Mouse (Mus musculus): ENCODE data around the gene Rnf214. TPM values are rescaled to one million over a fixed set of nuclear protein-coding genes. Genes with fewer than 3 reads are reported as not detected.

The Rnf214 gene
- total RNA-seq, 2 experiments from 2014 or later: 69.2 to 70.6 TPM

GRCm38 (mm10) chr9:45936883-45937282, 30.2 kb upstream of the Rnf214 start:
- peak; percentile 67 to 70 for DNase-seq (ENCODE audit: low spot score in 2 of 2)

GRCm38 (mm10) chr9:45935628-45936210, 29.0 kb upstream of the Rnf214 start, which contains the start of gene Tagln:
Tagln (minus strand) TSS chr9:45936058.
- no peak for DNase-seq (ENCODE audit: low spot score in 2 of 2)

- peak in 1 of 2 experiments; percentile 48 for DNase-seq (ENCODE audit: low spot score in 2 of 2)
Measured at GRCm38 (mm10) chr9:45932571-45933415, 26.1 kb upstream of the Rnf214 start.

DNA sequence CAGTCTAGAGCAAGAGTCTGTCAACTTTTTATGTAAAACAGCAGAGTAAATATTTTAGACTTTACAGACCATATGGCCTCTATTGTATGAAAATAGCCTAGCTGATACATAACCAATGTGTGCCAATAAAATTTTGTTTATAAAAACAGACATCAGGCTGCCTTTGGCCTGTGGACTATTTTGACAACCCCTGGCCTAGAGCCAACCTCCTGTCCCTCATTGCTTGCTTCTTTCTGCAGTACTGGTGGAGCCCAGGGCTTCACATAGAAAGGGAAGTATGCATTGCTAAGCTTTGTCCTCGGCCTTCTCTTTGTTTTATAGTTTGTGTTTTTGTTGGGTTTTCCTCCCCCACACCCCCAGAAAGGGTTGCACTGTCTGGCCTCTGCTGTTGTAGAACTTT, 25.2 kb upstream of the Rnf214 start:
- no peak for DNase-seq (ENCODE audit: low spot score in 2 of 2)

- DNase-seq (ENCODE audit: low spot score in 2 of 2): no peak
Measured at GRCm38 (mm10) chr9:45929285-45929684, 22.6 kb upstream of the Rnf214 start.

DNA sequence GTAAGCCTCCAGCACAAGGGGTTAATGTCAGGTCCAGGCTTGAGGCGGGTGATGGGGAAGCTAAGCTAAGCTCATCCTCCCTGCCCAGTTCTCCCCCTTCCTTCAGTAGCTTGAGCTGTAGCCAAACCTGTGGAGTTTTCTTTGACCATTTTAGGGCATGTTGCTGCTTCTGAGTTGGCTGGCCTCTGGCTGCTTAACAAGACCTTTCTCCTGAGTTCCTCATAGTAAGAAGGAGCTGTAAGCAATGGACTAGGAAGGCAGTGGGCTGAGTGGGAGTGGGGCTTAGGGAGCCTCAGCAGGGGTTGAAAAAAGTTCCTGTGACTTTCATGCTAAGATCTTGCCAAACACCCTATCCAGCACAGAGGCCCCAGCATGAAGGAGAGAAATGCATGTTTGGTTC, 13.2 kb upstream of the Rnf214 start:
- DNase-seq (ENCODE audit: low spot score in 2 of 2): no peak

DNA sequence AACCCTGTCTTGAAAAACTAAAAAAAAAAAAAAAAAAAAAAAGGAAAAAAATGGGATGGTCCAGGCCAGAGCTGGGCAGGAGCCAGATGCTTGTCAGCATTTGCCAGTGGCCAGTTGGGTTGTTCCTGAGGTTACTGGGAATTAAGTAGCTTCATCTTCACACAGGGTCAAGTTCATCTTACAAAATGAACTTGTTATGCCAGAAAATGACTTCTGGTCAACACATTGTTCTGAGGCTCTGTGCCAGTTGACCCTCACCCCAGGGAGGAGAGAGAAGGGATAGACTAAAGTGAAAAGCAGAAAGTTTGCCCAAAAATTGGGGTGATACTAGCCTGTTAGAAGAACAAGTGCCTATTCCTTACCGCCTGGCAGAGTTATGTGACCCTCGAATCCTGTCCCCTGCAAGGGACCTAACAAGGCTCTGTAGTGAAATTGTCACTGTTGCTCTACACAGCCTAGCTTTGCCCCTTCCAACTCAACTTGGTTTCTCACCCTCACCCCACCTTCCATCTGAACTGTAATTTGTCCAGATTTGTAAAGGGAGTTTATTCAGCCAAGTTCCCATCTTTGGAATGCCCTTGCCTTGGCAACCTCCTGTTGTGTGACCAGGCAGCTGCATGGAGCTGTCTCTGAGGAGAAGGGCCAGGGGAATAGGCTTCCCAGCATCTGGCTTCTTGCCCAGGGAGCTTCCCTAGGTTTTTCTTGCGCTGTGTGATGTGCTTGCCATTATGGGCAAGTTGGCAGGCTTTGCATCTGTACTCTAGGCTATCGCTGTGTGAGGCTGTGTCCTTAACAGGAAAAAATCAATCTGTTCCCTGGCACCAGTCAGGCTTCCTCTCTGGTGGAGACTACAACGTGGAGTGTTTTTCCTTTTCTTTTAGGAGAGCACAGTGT, 10.6 kb upstream of the Rnf214 start:
- DNase-seq (ENCODE audit: low spot score in 2 of 2): peak; percentile 73 to 79

DNA sequence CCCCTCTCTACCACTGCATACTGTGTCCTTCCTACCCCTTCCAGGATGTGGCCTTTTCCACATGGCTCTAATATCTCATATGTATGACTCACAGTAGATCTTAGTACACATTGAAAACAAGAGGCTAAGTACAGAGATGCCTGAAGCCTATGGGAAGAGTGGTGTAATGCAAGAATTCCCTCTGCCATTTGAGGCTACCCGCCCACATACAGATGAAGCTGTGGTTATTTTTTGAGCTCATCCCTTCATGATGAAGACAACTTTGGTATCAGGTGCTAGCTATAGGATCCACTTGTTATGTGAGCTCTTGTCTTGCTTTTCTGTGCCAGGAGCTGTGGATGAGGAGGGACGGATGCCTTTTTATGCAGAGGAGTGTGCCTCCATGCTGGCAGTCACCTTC, 8.9 kb upstream of the Rnf214 start:
- DNase-seq (ENCODE audit: low spot score in 2 of 2): no peak

- peak; percentile 64 for DNase-seq (ENCODE audit: low spot score in 2 of 2)
Measured at GRCm38 (mm10) chr9:45911673-45912072, 5.0 kb upstream of the Rnf214 start.

- no peak for DNase-seq (ENCODE audit: low spot score in 2 of 2)
Measured at GRCm38 (mm10) chr9:45910995-45911394, 4.3 kb upstream of the Rnf214 start.

GRCm38 (mm10) chr9:45907078-45907428, 342 bp upstream of the Rnf214 start:
- no peak for DNase-seq (ENCODE audit: low spot score in 2 of 2)

- peak; percentile 36 to 52 for DNase-seq (ENCODE audit: low spot score in 2 of 2)
Measured at GRCm38 (mm10) chr9:45905811-45906237, 887 bp downstream of the Rnf214 start.

- DNase-seq (ENCODE audit: low spot score in 2 of 2): no peak
Measured at GRCm38 (mm10) chr9:45905196-45905595, 1.5 kb downstream of the Rnf214 start.

DNA sequence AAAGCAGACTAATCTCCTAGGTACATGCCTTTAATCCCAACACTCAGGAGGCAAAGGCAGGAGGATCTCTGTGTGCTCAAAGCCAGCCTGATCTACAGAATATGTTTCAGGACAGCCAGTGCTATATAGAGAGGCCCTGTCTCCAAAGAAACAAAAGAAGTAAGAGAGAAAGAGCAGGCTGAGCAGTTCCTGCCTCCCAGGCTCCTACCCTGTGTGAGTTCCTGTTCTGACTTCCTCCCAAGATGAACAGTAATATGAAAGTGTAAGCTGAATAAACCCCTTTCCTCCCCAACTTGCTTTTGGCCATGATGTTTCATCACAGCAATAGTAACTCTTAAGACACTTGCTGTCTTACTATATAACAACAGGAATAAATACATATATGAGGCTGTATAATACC, 13.0 kb downstream of the Rnf214 start:
- DNase-seq (ENCODE audit: low spot score in 2 of 2): no peak

DNA sequence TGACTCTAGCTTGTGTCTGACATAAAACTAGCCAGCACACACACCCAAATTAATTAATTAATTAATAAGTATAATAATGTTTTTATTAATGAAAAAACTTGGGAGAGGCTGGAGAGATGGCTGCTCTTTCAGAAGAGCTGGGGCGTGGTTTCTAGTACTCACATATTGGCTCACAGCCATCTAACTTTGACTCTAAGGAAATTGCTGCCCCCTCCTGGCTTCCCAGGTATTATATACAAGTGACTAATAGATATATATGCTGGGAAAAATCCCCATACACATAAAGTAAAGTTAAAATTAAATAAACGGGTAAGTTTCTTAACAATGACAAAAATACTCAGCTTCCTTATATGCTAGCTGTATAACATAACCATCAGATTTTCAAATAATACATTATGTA, 28.8 kb downstream of the Rnf214 start:
- DNase-seq (ENCODE audit: low spot score in 2 of 2): no peak

- no peak for DNase-seq (ENCODE audit: low spot score in 2 of 2)
Measured at GRCm38 (mm10) chr9:45870265-45870664, 36.4 kb downstream of the Rnf214 start.

DNA sequence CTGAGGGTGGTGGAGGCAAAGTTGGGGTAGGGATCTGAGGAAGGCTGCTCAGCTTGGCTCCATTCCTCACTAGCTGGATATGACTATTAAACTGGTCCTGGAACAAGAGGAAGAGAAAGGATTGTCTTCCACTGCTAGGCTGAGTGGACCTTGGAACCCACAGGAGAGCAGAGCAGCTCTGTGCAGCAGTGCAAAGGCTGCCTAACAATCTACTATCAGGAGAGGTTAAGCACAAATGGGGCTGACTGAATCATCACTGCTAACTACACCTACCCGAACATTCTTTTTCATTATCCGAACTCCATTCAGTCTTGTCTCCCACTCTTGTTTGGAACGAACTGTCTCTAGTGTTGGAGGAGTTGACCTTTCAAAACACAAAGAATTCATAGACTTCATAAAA, 37.5 kb downstream of the Rnf214 start:
- no peak for DNase-seq (ENCODE audit: low spot score in 2 of 2)

DNA sequence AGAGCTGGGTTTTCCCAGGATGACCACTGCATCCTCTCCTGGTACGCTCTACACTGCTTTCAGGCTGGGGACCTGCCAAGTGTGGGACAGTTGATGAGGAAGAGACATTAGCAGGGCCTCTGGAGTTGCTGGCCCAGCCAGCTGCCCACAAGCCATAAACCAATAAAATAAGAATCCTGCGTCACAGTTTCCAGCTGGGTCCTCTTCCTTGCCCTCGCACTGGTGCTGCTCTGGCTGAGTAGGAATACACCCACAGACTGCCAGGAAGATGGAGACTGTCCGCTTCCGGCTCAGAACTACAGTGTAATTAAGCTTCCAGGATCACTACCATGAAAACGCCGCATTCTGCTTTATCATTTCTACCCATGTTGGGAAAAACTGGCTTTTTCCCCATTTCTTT, 44.9 kb downstream of the Rnf214 start:
- DNase-seq (ENCODE audit: low spot score in 2 of 2): no peak

DNA sequence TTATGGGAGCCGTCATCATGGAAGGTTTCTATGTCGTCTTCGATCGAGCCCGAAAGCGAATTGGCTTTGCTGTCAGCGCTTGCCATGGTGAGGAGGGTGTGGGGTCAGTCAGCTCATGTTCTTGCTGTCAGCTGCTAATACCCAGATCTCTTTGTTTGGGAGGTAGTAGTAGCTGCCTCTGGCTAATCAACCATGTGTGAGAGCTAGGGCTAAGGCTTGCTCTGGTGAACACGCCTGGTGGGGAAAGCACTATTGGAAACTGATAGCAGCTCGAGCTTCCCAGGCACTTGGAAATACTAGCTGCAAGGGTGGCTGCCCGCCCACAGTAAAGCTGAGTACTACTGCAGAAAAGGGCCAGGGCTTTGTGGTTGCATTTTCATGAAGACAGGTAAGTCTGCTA, 47.3 kb downstream of the Rnf214 start:
- DNase-seq (ENCODE audit: low spot score in 2 of 2): no peak

- no peak for DNase-seq (ENCODE audit: low spot score in 2 of 2)
Measured at GRCm38 (mm10) chr9:45854136-45854535, 52.6 kb downstream of the Rnf214 start.

GRCm38 (mm10) chr9:45853695-45854094, 53.0 kb downstream of the Rnf214 start:
- DNase-seq (ENCODE audit: low spot score in 2 of 2): no peak

GRCm38 (mm10) chr9:45851776-45852175, 54.9 kb downstream of the Rnf214 start:
- DNase-seq (ENCODE audit: low spot score in 2 of 2): no peak
